Mouse (Mus musculus): ENCODE results near the gene Cfap46. TPM values are rescaled to one million over a fixed set of nuclear protein-coding genes. Genes with fewer than 3 reads are reported as not detected.

The Cfap46 gene
- not detected in 2 replicates for total RNA-seq (2017)

- ATAC-seq (replicated peaks in 1 of 2; ENCODE audit: insufficient read depth in 1 of 2, low FRiP score in 2 of 2, low TSS enrichment in 1 of 2, low read depth in 1 of 2, poor library complexity in 2 of 2, severe bottlenecking in 2 of 2) = peak; percentile 60 to 69
Measured at GRCm38 (mm10) chr7:139683706-139684552, at the start of gene Cfap46. Cfap46 (minus strand) TSS chr7:139683817.

- no peak for ATAC-seq (replicated peaks in 1 of 2; ENCODE audit: insufficient read depth in 1 of 2, low FRiP score in 2 of 2, low TSS enrichment in 1 of 2, low read depth in 1 of 2, poor library complexity in 2 of 2, severe bottlenecking in 2 of 2)
Measured at GRCm38 (mm10) chr7:139731276-139731696, 47.7 kb upstream of the Cfap46 start.

GRCm38 (mm10) chr7:139727072-139727471 lies 43.5 kb upstream of the Cfap46 start:
- no peak for ATAC-seq (replicated peaks in 1 of 2; ENCODE audit: insufficient read depth in 1 of 2, low FRiP score in 2 of 2, low TSS enrichment in 1 of 2, low read depth in 1 of 2, poor library complexity in 2 of 2, severe bottlenecking in 2 of 2)

GRCm38 (mm10) chr7:139725641-139726040 lies 42.0 kb upstream of the Cfap46 start:
- ATAC-seq (replicated peaks in 1 of 2; ENCODE audit: insufficient read depth in 1 of 2, low FRiP score in 2 of 2, low TSS enrichment in 1 of 2, low read depth in 1 of 2, poor library complexity in 2 of 2, severe bottlenecking in 2 of 2) = no peak

- no peak for ATAC-seq (replicated peaks in 1 of 2; ENCODE audit: insufficient read depth in 1 of 2, low FRiP score in 2 of 2, low TSS enrichment in 1 of 2, low read depth in 1 of 2, poor library complexity in 2 of 2, severe bottlenecking in 2 of 2)
Measured at GRCm38 (mm10) chr7:139723986-139724385, 40.4 kb upstream of the Cfap46 start.

- no peak for ATAC-seq (replicated peaks in 1 of 2; ENCODE audit: insufficient read depth in 1 of 2, low FRiP score in 2 of 2, low TSS enrichment in 1 of 2, low read depth in 1 of 2, poor library complexity in 2 of 2, severe bottlenecking in 2 of 2)
Measured at GRCm38 (mm10) chr7:139721196-139721595, 37.6 kb upstream of the Cfap46 start.

- no peak for ATAC-seq (replicated peaks in 1 of 2; ENCODE audit: insufficient read depth in 1 of 2, low FRiP score in 2 of 2, low TSS enrichment in 1 of 2, low read depth in 1 of 2, poor library complexity in 2 of 2, severe bottlenecking in 2 of 2)
Measured at GRCm38 (mm10) chr7:139717781-139718180, 34.2 kb upstream of the Cfap46 start.

- no peak for ATAC-seq (replicated peaks in 1 of 2; ENCODE audit: insufficient read depth in 1 of 2, low FRiP score in 2 of 2, low TSS enrichment in 1 of 2, low read depth in 1 of 2, poor library complexity in 2 of 2, severe bottlenecking in 2 of 2)
Measured at GRCm38 (mm10) chr7:139711821-139712220, 28.2 kb upstream of the Cfap46 start.

- ATAC-seq (replicated peaks in 1 of 2; ENCODE audit: insufficient read depth in 1 of 2, low FRiP score in 2 of 2, low TSS enrichment in 1 of 2, low read depth in 1 of 2, poor library complexity in 2 of 2, severe bottlenecking in 2 of 2) = no peak
Measured at GRCm38 (mm10) chr7:139706411-139707120, 22.9 kb upstream of the Cfap46 start.

GRCm38 (mm10) chr7:139705781-139706180 lies 22.2 kb upstream of the Cfap46 start:
- ATAC-seq (replicated peaks in 1 of 2; ENCODE audit: insufficient read depth in 1 of 2, low FRiP score in 2 of 2, low TSS enrichment in 1 of 2, low read depth in 1 of 2, poor library complexity in 2 of 2, severe bottlenecking in 2 of 2) = no peak

- ATAC-seq (replicated peaks in 1 of 2; ENCODE audit: insufficient read depth in 1 of 2, low FRiP score in 2 of 2, low TSS enrichment in 1 of 2, low read depth in 1 of 2, poor library complexity in 2 of 2, severe bottlenecking in 2 of 2) = no peak
Measured at GRCm38 (mm10) chr7:139705081-139705480, 21.5 kb upstream of the Cfap46 start.

- no peak for ATAC-seq (replicated peaks in 1 of 2; ENCODE audit: insufficient read depth in 1 of 2, low FRiP score in 2 of 2, low TSS enrichment in 1 of 2, low read depth in 1 of 2, poor library complexity in 2 of 2, severe bottlenecking in 2 of 2)
Measured at GRCm38 (mm10) chr7:139703826-139704199, 20.2 kb upstream of the Cfap46 start.

GRCm38 (mm10) chr7:139703146-139703825 lies 19.7 kb upstream of the Cfap46 start:
- peak; percentile 86 to 87 for ATAC-seq (replicated peaks in 1 of 2; ENCODE audit: insufficient read depth in 1 of 2, low FRiP score in 2 of 2, low TSS enrichment in 1 of 2, low read depth in 1 of 2, poor library complexity in 2 of 2, severe bottlenecking in 2 of 2)

- no peak for ATAC-seq (replicated peaks in 1 of 2; ENCODE audit: insufficient read depth in 1 of 2, low FRiP score in 2 of 2, low TSS enrichment in 1 of 2, low read depth in 1 of 2, poor library complexity in 2 of 2, severe bottlenecking in 2 of 2)
Measured at GRCm38 (mm10) chr7:139701651-139702301, 18.2 kb upstream of the Cfap46 start.

- no peak for ATAC-seq (replicated peaks in 1 of 2; ENCODE audit: insufficient read depth in 1 of 2, low FRiP score in 2 of 2, low TSS enrichment in 1 of 2, low read depth in 1 of 2, poor library complexity in 2 of 2, severe bottlenecking in 2 of 2)
Measured at GRCm38 (mm10) chr7:139692641-139693294, 9.2 kb upstream of the Cfap46 start.

- no peak for ATAC-seq (replicated peaks in 1 of 2; ENCODE audit: insufficient read depth in 1 of 2, low FRiP score in 2 of 2, low TSS enrichment in 1 of 2, low read depth in 1 of 2, poor library complexity in 2 of 2, severe bottlenecking in 2 of 2)
Measured at GRCm38 (mm10) chr7:139692211-139692610, 8.6 kb upstream of the Cfap46 start.

- no peak for ATAC-seq (replicated peaks in 1 of 2; ENCODE audit: insufficient read depth in 1 of 2, low FRiP score in 2 of 2, low TSS enrichment in 1 of 2, low read depth in 1 of 2, poor library complexity in 2 of 2, severe bottlenecking in 2 of 2)
Measured at GRCm38 (mm10) chr7:139685336-139685735, 1.7 kb upstream of the Cfap46 start.
